Mouse (Mus musculus): ENCODE measurements around the gene Synpo2l.

Gene Synpo2l

GRCm38 (mm10) chr14:20682498-20682897 lies 14.3 kb upstream of the Synpo2l start:
- DNase-seq (ENCODE audit: low read depth in 2 of 2, low spot score in 2 of 2) = peak; percentile 66 to 77

- DNase-seq (ENCODE audit: low read depth in 2 of 2, low spot score in 2 of 2) = no peak
Observed at GRCm38 (mm10) chr14:20681742-20682141, 13.6 kb upstream of the Synpo2l start.

GRCm38 (mm10) chr14:20677906-20678305 lies 9.8 kb upstream of the Synpo2l start:
- no peak for DNase-seq (ENCODE audit: low read depth in 2 of 2, low spot score in 2 of 2)

GRCm38 (mm10) chr14:20674064-20674833 lies 6.1 kb upstream of the Synpo2l start, which contains the start of gene Sec24c:
Sec24c (plus strand) TSS chr14:20674308.
- peak; percentile 94 to 95 for DNase-seq (ENCODE audit: low read depth in 2 of 2, low spot score in 2 of 2)

GRCm38 (mm10) chr14:20673735-20674063 lies 5.5 kb upstream of the Synpo2l start:
- peak in 1 of 2 experiments; percentile 16 for DNase-seq (ENCODE audit: low read depth in 2 of 2, low spot score in 2 of 2)

- peak; percentile 26 to 56 for DNase-seq (ENCODE audit: low read depth in 2 of 2, low spot score in 2 of 2)
Observed at GRCm38 (mm10) chr14:20672990-20673389, 4.8 kb upstream of the Synpo2l start.

- DNase-seq (ENCODE audit: low read depth in 2 of 2, low spot score in 2 of 2) = no peak
Observed at GRCm38 (mm10) chr14:20667469-20667868, 685 bp downstream of the Synpo2l start.

GRCm38 (mm10) chr14:20664436-20664835 lies 3.7 kb downstream of the Synpo2l start:
- no peak for DNase-seq (ENCODE audit: low read depth in 2 of 2, low spot score in 2 of 2)

GRCm38 (mm10) chr14:20663601-20664000 lies 4.6 kb downstream of the Synpo2l start:
- DNase-seq (ENCODE audit: low read depth in 2 of 2, low spot score in 2 of 2) = no peak

- no peak for DNase-seq (ENCODE audit: low read depth in 2 of 2, low spot score in 2 of 2)
Observed at GRCm38 (mm10) chr14:20662740-20663139, 5.4 kb downstream of the Synpo2l start.

GRCm38 (mm10) chr14:20661661-20662331 lies 6.4 kb downstream of the Synpo2l start:
- DNase-seq (ENCODE audit: low read depth in 2 of 2, low spot score in 2 of 2) = no peak

GRCm38 (mm10) chr14:20660827-20661660 lies 7.1 kb downstream of the Synpo2l start:
- DNase-seq (ENCODE audit: low read depth in 2 of 2, low spot score in 2 of 2) = peak; percentile 86 to 91

GRCm38 (mm10) chr14:20659687-20660086 lies 8.5 kb downstream of the Synpo2l start:
- DNase-seq (ENCODE audit: low read depth in 2 of 2, low spot score in 2 of 2) = no peak

- no peak for DNase-seq (ENCODE audit: low read depth in 2 of 2, low spot score in 2 of 2)
Observed at GRCm38 (mm10) chr14:20658902-20659301, 9.3 kb downstream of the Synpo2l start.

- DNase-seq (ENCODE audit: low read depth in 2 of 2, low spot score in 2 of 2) = peak in 1 of 2 experiments; percentile 27
Observed at GRCm38 (mm10) chr14:20658326-20658725, 9.8 kb downstream of the Synpo2l start.

GRCm38 (mm10) chr14:20656361-20656760 lies 11.8 kb downstream of the Synpo2l start, which contains the start of gene Myoz1:
Myoz1 (minus strand) TSS chr14:20656540.
- no peak for DNase-seq (ENCODE audit: low read depth in 2 of 2, low spot score in 2 of 2)

GRCm38 (mm10) chr14:20655731-20656130 lies 12.4 kb downstream of the Synpo2l start:
- DNase-seq (ENCODE audit: low read depth in 2 of 2, low spot score in 2 of 2) = no peak

GRCm38 (mm10) chr14:20654690-20655421 lies 13.3 kb downstream of the Synpo2l start:
- no peak for DNase-seq (ENCODE audit: low read depth in 2 of 2, low spot score in 2 of 2)

- DNase-seq (ENCODE audit: low read depth in 2 of 2, low spot score in 2 of 2) = no peak
Observed at GRCm38 (mm10) chr14:20651722-20652256, 16.4 kb downstream of the Synpo2l start.

- DNase-seq (ENCODE audit: low read depth in 2 of 2, low spot score in 2 of 2) = no peak
Observed at GRCm38 (mm10) chr14:20651000-20651399, 17.2 kb downstream of the Synpo2l start.

GRCm38 (mm10) chr14:20646381-20646780 lies 21.8 kb downstream of the Synpo2l start:
- DNase-seq (ENCODE audit: low read depth in 2 of 2, low spot score in 2 of 2) = no peak

Measured in CD8-positive naive resting alpha-beta T cell, adult 2 months (primary cell).